Mouse (Mus musculus) cerebellum, adult 11-12 months (tissue): ENCODE data around the gene Usp39.

Experiments used
- DNase-seq: peaks from one replicate; pipeline ENCODE4 v3.0.0; 2022

Usp39 gene

DNA sequence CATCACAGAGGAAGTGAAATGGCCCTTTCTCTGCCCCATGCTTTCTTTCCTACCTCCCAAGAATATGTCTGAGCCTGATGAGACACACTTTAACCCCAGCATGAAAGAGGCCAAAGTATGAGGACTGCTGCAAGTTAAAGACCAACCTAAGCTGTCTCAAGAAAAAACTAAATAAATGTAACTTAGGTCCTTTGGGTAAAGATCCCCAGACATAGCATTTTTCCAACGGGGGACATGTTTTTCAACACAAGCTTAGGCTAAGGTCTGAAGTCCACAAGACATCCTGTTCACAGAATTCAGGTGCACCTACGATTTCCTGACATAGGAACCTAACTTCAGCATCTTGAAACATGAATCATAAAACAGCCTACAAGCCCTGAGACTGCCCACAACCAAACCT is 5.2 kb upstream of the Usp39 start:
- DNase-seq: no peak

DNA sequence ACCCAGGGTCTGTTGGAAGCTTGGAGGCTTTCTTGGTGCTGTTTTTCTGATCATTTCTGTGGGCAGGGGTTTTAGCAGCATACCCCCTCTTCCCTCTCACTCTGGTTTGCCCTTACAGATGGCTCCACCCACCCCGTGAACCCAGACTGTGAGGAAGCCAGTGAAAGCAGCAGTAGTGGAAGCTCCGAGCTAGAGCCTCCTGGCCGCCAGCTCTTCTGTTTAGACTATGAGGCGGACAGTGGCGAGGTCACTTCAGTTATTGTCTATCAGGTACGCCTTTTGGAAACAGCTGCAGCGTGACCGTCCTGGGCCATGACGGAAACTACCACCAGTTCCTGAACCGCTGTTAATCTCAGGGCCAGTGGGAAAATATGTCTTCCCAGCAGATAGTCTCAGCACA is 3.4 kb upstream of the Usp39 start:
- peak; percentile 25 for DNase-seq

DNA sequence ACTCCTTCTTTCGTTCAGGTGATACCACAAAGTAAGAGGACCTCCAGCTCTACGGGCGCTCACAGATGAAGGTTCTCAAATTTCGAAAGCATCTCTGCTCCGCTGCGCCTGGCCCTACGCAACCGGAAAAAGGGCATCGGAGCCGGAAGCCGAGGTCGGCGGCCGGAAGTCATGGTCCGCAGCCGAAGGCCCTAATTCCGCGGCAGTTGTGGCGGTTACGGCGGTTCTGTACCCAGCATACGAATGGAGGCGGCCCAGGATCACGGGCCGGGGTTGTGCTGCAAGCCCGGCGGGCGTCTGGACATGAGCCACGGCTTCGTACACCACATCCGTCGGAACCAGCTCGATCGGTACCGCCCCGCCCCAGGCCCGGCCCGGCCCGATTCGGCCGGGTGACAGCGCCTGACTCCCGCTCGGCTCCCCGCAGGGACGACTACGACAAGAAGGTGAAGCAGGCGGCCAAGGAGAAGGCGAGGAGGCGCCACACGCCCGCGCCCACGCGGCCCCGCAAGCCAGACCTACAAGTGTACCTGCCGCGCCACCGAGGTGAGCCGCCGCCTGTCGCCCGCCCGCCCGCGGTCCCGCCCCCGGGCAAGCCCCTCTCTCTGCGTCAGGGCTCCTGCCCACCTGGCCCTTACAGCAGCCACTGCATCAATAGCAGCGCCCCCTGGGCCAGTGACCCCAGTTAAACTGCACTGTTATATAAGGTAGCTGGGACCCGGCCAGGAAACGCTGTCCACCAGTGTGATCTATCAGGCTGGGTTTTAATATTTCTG is 2.4 kb upstream of the Usp39 start, which contains the start of gene 0610030E20Rik:
TSS of gene 0610030E20Rik (plus strand) at position 152 of the 776 bp plus-strand sequence.
- peak; percentile 83 for DNase-seq

DNA sequence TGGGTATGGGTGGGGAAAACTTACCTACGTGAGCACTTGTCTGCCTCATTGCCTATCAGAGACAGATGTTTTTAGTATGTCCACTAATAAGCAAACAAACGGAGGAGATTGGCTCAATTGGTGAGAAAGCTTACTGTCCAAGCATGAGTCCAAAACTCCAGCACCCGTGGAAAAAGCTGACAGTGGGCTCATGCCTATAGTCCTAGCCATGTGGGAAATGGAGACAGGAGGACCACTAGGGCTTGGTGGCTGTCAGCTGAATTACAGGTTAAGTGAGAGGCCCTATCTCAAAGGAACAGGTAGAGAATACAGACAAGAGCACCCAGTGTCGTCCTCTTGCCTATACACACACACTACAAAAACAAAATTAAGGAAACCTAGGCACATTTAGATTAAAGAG is 1.3 kb upstream of the Usp39 start:
- DNase-seq: peak; percentile 25

DNA sequence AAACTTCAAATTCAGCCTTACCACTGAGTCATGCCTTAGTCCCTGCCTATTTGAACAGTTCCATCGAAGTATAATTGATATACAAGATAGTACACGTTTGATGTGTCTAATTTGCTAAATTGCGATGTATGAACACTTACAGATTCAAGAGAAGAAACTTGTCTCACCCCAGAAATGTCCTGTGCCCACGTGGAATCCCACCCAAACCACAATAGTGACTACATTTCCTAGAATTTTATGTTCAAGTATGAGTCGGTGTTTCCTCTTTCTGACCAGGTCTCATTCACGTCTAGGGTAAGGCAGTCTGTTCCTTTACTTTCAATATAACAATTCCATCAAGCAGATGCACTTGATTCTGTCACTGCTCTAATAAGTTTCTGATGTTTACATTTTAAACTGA is 649 bp upstream of the Usp39 start:
- DNase-seq: no peak

DNA sequence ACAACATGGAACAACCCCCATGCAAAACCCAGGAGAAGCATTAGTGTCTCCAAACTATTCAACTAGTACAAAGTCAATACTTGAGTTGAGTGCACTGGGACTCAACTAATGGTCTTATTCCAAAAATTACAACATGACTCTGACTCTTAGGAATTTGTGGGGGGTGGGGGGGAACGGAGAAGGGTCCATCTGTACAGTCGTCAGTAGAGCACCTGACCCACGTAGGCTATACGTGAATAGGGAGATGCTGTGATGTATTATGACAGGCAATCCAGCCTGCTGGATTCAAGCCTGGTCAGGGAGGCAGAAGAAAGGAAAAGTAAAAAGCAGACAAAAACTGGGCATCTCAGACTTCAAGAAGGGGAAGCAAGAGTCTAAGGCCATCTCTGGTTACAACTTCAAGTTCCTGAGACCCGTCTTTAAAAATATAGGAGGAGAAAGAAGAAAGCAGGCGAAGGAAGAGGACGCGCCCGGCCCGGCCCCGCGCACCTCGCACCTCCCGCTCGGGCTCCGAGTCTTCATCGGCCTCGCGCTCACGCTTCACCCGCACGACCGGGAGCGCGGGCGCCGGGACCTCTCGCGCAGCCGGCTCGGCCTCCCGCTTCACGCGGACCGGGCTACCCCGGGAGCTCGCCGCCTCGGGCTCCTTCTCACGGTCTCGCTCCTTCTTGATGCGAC is 449 bp downstream of the Usp39 start:
- no peak for DNase-seq

DNA sequence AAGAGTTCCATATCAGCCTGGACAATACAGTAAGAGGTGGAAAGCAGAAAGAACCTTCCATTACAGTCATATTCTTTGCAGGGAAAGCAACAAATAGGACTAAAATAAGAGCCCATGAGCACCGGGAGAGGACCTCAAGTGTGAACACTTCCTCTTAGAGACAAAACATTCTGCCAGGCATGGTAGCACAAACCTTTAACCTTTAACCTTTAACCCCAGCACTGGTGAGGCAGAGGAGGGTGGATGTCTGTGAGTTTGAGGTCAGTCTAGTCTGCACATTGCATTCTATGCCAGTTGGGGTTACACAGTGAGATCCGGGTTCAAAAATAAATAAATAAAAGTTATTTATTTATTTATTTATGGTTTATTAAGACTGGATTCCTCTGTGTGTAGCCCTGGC is 4.5 kb downstream of the Usp39 start:
- no peak for DNase-seq

DNA sequence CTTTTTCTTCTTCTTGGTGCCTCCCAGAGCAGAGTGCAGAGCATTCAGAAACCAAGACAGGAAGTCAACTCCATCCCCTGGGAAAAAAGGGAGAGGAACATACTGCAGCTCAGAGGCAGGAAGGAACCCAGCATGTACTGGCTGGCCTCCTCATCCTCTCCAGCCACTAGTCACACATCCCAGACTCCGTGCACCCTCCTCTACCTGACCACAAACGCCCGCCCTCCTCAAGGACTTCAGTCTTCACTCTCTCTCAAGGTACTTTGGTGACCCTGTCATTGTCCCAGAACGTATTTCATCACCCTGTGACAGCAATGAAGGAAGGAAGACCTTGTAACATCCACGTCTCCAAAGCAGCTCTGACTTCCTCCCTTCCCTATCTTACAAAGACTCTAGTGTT is 11.9 kb downstream of the Usp39 start:
- no peak for DNase-seq

DNA sequence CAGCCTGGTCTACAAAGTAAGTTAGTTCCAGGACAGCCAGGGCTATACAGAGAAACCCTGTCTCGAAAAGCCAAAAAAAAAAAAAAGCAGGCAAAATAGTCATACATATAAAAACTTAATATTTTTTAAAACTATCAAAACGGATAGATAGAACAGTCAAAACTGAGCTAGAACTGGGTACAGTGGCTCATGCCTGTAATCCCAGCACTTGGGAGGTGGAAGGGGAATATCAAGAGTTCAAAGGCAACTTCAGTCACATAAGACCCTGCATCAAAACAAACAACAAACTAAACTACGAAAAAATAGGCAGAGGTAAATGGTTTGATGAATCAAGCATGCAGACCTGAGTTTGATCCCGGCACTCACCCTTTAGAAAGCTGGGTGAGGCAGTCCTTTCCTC is 14.9 kb downstream of the Usp39 start:
- no peak for DNase-seq

DNA sequence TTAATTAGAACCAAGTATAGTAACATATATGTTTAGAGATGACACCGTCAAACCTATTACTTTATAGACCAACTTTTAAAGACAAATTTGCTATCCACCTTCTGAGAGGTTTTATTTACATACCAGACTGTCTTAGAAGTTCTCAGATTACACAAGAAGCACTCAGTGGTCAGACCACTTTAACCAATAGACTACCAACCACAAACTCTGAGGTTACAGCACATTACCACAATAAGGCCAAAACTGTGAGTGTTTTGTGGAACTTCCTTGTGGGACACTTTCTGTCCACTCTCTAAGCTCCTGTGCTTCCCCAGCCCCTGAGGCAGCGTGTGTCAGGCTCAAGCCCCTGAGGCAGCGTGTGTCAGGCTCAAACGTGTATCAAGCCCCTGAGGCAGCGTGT is 16.0 kb downstream of the Usp39 start:
- no peak for DNase-seq

DNA sequence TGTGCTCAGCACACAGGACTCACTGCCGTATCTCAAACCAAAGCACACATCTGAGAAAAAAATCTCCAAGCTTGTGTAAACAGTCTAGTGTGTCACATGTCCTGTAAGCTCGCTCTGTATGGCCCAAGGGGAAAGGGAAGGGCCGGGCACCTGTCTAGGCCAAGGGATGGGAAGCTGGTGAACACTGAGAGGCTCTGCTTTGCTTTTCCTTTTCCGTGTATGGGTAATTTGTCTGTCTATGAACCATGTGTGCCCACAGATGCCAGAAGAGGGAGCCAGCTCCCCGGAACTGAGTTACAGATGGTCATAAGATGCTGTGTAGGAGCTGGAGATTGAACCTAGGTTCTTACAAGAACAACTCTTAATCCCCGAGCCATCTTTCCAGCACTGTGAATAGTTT is 18.7 kb downstream of the Usp39 start:
- DNase-seq: no peak

DNA sequence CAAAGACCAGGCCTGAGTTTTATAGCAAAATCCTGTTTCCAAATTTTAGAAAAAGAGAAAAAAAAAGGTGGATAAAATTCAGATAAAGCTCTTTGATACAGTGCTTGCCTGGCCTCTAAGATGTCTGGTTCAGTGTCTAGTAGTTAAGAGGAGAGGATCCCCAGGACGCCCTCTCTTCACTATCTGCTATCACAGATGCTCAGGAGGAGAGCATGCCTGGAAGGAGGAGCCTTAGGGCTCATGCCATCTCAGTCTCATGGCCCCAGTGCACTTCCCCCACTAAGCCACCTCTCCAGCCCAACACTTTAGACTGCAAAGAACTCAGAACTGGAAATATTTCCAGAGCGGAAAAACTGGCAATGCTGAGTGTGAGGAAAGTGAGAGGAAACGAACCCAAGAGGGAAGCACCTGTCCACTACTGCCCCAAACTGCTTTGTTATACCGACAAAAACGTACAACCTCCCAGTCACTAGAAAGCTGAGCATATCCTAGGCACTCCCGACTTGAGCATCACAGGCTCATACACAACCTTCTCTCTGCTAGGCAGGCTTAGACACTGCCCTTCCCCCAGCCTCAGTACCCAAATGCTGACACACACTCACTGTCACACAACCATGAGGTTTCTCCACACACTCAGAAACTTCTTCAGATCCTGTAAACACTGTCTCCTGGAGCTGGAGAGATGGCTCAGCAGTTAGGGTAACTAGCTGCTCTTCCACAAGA is 21.0 kb downstream of the Usp39 start:
- no peak for DNase-seq

DNA sequence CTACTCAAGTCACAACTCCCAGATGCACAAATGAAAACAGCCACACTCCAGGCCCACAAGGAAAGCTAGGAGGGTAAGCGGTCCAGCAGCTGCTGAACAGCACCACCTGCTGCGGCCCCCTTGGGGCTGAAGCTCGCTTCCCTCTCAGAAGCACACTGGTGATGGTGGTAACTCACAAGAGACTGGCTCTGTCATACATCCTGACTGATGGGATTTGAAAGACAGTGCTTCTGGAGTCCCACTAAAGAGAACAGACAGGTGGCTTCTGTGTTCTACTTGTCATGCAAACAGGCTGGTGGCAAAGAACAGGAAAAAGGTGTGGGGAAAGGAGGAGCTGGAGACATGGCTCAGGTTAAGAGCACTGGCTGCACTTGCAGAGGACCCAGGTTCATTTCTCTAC is 22.0 kb downstream of the Usp39 start:
- DNase-seq: no peak

DNA sequence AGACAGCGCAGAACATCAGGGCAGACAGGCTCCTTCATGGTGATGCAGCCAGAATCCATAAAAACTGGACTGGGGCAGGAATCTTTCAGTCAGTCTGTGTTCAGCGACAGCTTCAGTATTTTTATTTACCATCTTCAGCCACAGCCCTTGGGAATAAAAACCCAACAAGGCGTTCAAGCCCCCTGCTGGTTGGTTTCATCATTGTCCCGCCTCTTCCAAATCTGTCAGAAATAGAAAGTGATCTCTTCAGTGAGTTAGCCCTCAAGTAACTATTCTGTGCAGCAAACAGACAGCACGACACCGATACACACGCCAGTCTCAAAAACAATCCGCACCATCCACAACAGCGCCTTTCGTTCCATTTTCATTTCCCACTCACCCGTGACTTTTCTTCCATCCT is 26.0 kb downstream of the Usp39 start:
- no peak for DNase-seq

DNA sequence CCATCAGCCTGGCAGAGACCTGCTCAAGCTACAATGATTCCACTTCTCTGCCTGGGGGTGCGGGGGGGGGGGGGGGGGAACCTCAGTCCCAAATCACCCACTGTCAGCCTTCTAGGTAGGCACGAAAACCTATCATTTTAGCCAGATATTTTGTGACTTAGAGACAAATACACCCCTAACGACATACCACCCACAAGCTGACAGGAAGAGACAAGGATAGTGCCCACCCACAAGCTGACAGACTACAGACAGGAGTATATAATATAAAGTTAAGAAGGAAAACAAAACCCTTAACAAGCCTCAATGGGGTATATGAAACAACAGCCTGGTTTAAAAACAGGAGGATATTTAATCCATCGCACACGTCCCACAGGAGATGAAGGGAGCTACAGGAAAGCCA is 26.5 kb downstream of the Usp39 start:
- DNase-seq: no peak

DNA sequence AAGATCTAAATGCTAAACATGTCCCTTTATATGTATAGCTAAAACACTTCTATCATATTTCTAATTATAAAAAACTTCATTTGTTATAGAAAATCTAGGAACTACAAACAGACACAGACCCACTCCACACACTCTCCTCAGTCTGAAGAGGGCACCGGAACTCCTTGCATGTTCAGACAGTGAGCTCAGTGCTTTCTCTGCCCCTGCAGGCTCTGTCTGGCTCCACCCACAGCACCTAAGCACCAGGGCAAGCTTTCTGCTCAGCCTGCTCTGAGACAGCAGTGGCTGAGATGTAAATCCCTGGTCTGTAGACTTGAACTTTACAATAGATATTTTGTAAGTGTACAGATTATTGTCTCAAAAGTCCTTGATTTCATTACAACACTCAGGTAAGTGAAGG is 28.9 kb downstream of the Usp39 start:
- DNase-seq: no peak

DNA sequence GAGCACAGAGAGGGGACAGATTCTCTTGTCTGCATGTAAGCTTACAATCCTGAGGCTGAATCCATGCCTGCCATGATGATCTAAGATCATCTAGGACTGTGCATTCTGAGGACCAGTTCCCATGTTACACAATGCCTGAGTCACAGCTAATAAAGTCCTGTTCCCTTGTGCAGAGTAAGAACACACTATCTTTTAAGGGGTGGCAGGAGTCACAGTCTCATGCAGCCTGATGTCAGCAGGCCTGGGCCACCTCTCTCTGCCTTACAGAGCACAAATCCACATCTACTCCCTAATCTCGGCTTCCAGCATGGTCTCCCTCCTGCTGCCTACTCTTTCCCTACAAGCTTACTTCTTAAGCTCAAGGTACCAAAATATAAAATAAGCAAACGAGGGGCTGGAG is 29.6 kb downstream of the Usp39 start:
- no peak for DNase-seq

DNA sequence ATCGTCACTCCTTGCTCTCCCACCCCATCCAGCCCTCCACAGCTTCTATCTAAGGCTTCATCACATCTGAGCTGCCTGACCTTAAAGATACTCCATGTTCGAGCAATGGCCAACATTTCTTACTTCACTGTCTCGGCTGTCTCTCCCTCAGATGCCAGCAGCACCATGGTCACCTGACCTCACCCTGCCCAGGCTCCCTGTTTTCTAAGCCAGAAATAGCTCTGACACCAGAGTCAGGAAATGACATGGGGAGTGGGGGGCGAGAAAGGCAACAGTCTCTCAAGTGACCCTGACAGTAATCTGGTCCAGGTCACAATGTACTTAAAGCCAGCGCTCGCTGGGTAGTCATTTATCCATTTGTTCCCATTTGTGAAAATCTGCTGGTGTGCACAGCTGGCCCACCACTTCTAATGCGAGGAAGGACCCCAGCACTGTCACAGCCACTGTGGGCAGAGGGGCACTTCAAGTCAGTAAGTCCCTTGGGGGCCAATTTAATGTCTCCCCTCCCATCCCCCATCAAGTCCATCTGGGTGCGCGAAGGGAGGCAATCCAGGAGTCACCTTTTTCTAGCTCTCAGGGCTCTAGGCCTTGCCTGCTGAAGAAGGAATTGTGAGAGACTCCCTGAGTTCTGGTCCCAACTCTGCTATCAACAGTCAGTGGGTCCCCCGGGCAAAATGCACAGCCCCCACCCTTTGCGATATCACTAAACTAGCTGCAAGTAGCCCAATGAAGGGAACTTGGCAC is 31.7 kb downstream of the Usp39 start:
- DNase-seq: no peak

DNA sequence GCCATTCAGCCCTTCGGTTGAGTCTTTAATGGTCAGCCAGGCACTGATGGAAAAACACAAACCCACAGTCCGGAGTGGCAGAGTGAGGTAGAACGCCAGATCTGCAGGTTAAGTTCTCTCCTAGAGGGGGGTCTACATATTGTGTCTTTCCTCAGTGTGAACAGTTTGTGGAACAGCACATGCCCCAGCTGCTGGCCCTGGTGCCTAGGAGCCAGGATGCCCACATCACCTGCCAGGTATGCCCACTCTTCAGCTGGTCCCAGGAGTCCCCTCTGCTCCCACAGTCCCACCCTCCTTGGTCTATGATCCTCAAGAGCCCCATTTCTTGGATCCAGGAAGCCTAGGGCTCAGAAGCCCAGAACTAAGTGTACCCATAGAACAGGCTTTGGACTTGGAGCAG is 32.8 kb downstream of the Usp39 start:
- no peak for DNase-seq

DNA sequence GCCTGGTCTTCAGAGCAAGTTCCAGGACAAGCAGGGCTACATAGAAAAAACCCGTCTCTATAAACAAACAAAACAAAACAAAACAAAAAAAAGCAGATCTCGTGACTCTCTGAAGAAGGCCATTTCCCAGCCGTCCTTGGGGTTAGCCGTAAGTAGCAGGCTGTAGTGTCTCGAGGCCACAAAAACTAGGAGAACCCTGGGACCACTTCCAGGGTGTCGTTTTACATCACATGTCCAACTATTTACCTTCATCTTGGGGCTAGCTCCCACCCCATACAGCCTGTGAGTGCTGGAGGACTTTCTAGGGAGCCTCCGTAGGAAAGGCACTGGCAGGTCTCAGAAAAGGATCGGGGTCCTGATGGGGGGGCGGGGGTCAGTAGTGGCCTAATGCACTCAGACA is 41.5 kb downstream of the Usp39 start:
- no peak for DNase-seq

DNA sequence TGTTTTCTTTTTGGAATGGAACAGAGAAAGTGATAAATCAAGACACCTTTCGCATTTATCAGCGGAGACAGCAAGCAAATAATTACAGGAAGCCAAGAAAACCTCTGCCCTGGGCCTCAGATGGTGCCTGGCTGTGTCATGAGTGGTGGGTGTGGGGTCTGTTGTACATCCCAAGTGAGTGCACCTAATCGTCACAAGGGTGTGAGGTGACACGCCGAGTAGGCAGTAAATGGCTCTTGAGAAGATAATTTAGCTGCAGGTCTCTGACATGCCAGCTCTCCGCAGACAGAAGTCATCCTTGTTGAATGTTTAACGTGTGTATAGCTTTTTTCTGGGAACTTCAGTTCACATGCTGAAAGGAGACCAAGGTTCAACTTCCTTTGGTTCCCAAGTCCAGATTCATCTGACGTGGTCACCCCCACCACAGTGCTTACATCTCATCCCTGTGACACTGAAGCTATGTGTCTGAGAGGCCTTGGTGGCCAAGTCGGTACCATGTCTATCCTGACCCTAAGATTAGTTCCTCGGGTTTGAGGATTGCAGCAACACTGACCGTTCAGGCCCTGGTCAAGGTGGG is 42.5 kb downstream of the Usp39 start:
- no peak for DNase-seq

DNA sequence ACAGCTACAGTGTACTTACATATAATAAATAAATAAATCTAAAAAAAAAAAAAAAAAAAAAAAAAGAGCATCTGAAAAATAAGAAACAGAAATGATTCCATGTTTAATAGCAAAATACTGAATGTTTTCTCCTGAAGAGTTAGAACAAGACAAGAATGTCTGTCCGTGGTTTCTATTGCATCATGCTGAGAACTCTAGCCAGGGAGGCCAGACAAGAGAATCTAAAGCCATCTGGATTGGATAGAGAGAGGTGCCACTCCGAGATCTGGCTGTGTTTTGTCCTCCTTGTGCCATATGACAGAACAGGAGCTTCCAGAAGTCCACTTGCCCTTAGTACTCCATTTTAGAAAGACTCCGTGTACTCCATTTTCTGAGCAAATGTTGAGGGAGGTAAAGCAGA is 47.2 kb downstream of the Usp39 start:
- no peak for DNase-seq
